Mouse (Mus musculus): ENCODE measurements around the gene Eif2ak1.

Eif2ak1 gene

GRCm38 (mm10) chr5:143902111-143902510 is 84.5 kb downstream of the Eif2ak1 start:
- no peak for DNase-seq

GRCm38 (mm10) chr5:143903813-143904212 is 86.2 kb downstream of the Eif2ak1 start:
- no peak for DNase-seq

GRCm38 (mm10) chr5:143906429-143906828 is 88.8 kb downstream of the Eif2ak1 start:
- no peak for DNase-seq

- no peak for DNase-seq
Observed at GRCm38 (mm10) chr5:143908926-143909325, 91.3 kb downstream of the Eif2ak1 start.

- DNase-seq: peak; percentile 93
Observed at GRCm38 (mm10) chr5:143909417-143910400, 92.1 kb downstream of the Eif2ak1 start, which contains the start of the genes Aimp2 and Pms2. TSS of gene Aimp2 (minus strand) at chr5:143909847. TSS of gene Pms2 (plus strand) at chr5:143909964.

- no peak for DNase-seq
Observed at GRCm38 (mm10) chr5:143916221-143916620, 98.6 kb downstream of the Eif2ak1 start.

GRCm38 (mm10) chr5:143917418-143917817 is 99.8 kb downstream of the Eif2ak1 start:
- DNase-seq: peak; percentile 72

GRCm38 (mm10) chr5:143918120-143918519 is 100.5 kb downstream of the Eif2ak1 start:
- DNase-seq: no peak

- DNase-seq: no peak
Observed at GRCm38 (mm10) chr5:143924781-143925452, 107.3 kb downstream of the Eif2ak1 start.

- no peak for DNase-seq
Observed at GRCm38 (mm10) chr5:143927875-143928274, 110.3 kb downstream of the Eif2ak1 start, which contains the start of gene Gm42421. TSS of gene Gm42421 (plus strand) at chr5:143928175.

GRCm38 (mm10) chr5:143929291-143929690 is 111.7 kb downstream of the Eif2ak1 start:
- DNase-seq: no peak

GRCm38 (mm10) chr5:143930656-143931055 is 113.1 kb downstream of the Eif2ak1 start:
- no peak for DNase-seq

- no peak for DNase-seq
Observed at GRCm38 (mm10) chr5:143931863-143932580, 114.4 kb downstream of the Eif2ak1 start.

GRCm38 (mm10) chr5:143932831-143933230 is 115.2 kb downstream of the Eif2ak1 start, which contains the start of gene Rsph10b:
TSS of gene Rsph10b (plus strand) at chr5:143933035.
- no peak for DNase-seq

GRCm38 (mm10) chr5:143933414-143933813 is 115.8 kb downstream of the Eif2ak1 start:
- no peak for DNase-seq

- DNase-seq: no peak
Observed at GRCm38 (mm10) chr5:143933875-143934274, 116.3 kb downstream of the Eif2ak1 start.

GRCm38 (mm10) chr5:143936156-143936555 is 118.6 kb downstream of the Eif2ak1 start:
- DNase-seq: no peak

GRCm38 (mm10) chr5:143941588-143941987 is 124.0 kb downstream of the Eif2ak1 start:
- DNase-seq: no peak

- no peak for DNase-seq
Observed at GRCm38 (mm10) chr5:143943231-143944125, 125.9 kb downstream of the Eif2ak1 start.

GRCm38 (mm10) chr5:143948361-143948760 is 130.8 kb downstream of the Eif2ak1 start:
- DNase-seq: no peak

- no peak for DNase-seq
Observed at GRCm38 (mm10) chr5:143950016-143950415, 132.4 kb downstream of the Eif2ak1 start.

Data from thymus, postnatal 25 days (tissue).